Mouse (Mus musculus): ENCODE measurements around the gene Tbx19.

DNA sequence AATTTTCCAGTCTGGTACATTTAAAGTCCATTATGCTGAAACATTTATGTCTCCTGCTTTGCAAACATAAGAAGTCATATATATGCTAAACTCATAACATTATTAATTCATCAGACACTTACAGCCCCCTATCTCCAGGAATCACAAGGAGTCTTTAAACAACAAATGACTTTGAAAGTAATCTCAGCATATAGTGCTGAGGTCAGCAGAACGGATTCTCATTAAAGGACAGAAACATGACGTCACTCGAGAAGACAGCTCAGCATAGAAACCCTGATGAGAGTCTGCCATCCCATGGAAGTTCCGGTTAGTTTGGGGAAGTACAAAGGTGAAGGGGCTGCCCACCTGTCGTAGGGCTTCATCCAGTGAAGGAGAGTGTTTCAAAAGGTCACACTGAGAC lies 31.0 kb downstream of the Tbx19 start:
- TF ChIP-seq POLR2A (IDR thresholded peaks at IDR 0.05; ENCODE audit: low read depth, low read length): no peak
- peak; percentile 43 for TF ChIP-seq JUN (IDR thresholded peaks at IDR 0.05; ENCODE audit: insufficient read depth, low read depth, low read length)
- no peak for TF ChIP-seq POLR2AphosphoS2 (IDR thresholded peaks at IDR 0.05; ENCODE audit: low read depth, low read length)
- TF ChIP-seq CTCF (conservative IDR thresholded peaks at IDR 0.05 in 1 of 2, IDR thresholded peaks at IDR 0.05 in 1 of 2; ENCODE audit: low read depth in 2 of 2, low read length in 2 of 2): no peak
- no peak for TF ChIP-seq E2F4 (IDR thresholded peaks at IDR 0.05; ENCODE audit: insufficient replicate concordance, low read depth, low read length)
- no peak for TF ChIP-seq RAD21 (IDR thresholded peaks at IDR 0.05; ENCODE audit: low read depth, low read length)
- no peak for TF ChIP-seq GABPA (IDR thresholded peaks at IDR 0.05; ENCODE audit: insufficient replicate concordance, low read depth, low read length)
- TF ChIP-seq ZMIZ1 (IDR thresholded peaks at IDR 0.05; ENCODE audit: low read depth, low read length): no peak
- TF ChIP-seq CHD1 (IDR thresholded peaks at IDR 0.05; ENCODE audit: low read depth, low read length): no peak
- TF ChIP-seq MAFK (IDR thresholded peaks at IDR 0.05; ENCODE audit: insufficient replicate concordance, low read length): peak; percentile 99
